Mouse (Mus musculus) monocyte, adult 5-6 weeks (primary cell): ENCODE data around the gene Bricd5. TPM values are rescaled to one million over a fixed set of nuclear protein-coding genes. Genes with fewer than 3 reads are reported as not detected.
A peak's percentile ranks its signal among the peaks of the same experiment; 100 is the strongest.

Experiments
- ATAC-seq: fragments of 153-309, 156-312 bp; replicated peaks from 2 replicates; pipeline ENCODE4 v1.8.0; 2017; ENCODE audit warnings: mild to moderate bottlenecking; ENCODE audit not compliant: low TSS enrichment, insufficient number of reproducible peaks, severe bottlenecking, poor library complexity, low FRiP score
- total RNA-seq: library from RNA; stranded (forward); fragments of 200-1000, 200-491, 200-594 nt; gene quantifications from 3 replicates; pipeline ENCODE4 v1.2.3, GENCODE M21; 2017

Gene Bricd5
- total RNA-seq, 1 experiment from 2014 or later, result 1.3 TPM

GRCm38 (mm10) chr17:24478663-24479380 lies 5.1 kb downstream of the Bricd5 start, which contains the start of gene Mlst8:
Mlst8 (minus strand) TSS chr17:24479078.
- ATAC-seq, result peak; percentile 93

- no peak for ATAC-seq
Observed at GRCm38 (mm10) chr17:24479431-24479830, 5.7 kb downstream of the Bricd5 start.

- ATAC-seq, result no peak
Observed at GRCm38 (mm10) chr17:24480201-24480826, 6.6 kb downstream of the Bricd5 start.

GRCm38 (mm10) chr17:24481027-24481815 lies 7.5 kb downstream of the Bricd5 start:
- ATAC-seq, result no peak

GRCm38 (mm10) chr17:24483495-24483894 lies 9.8 kb downstream of the Bricd5 start:
- no peak for ATAC-seq

GRCm38 (mm10) chr17:24485090-24485860 lies 11.6 kb downstream of the Bricd5 start:
- no peak for ATAC-seq

- no peak for ATAC-seq
Observed at GRCm38 (mm10) chr17:24488186-24488661, 14.5 kb downstream of the Bricd5 start, which contains the start of gene Caskin1. Caskin1 (plus strand) TSS chr17:24488601.

GRCm38 (mm10) chr17:24488662-24489264 lies 15.1 kb downstream of the Bricd5 start:
- ATAC-seq, result no peak

GRCm38 (mm10) chr17:24489265-24490030 lies 15.8 kb downstream of the Bricd5 start:
- no peak for ATAC-seq

GRCm38 (mm10) chr17:24490399-24490798 lies 16.7 kb downstream of the Bricd5 start:
- no peak for ATAC-seq

- no peak for ATAC-seq
Observed at GRCm38 (mm10) chr17:24494627-24495335, 21.1 kb downstream of the Bricd5 start.

GRCm38 (mm10) chr17:24495443-24495842 lies 21.8 kb downstream of the Bricd5 start:
- no peak for ATAC-seq

- ATAC-seq, result no peak
Observed at GRCm38 (mm10) chr17:24496026-24496425, 22.3 kb downstream of the Bricd5 start.

GRCm38 (mm10) chr17:24502208-24502607 lies 28.5 kb downstream of the Bricd5 start:
- no peak for ATAC-seq

- no peak for ATAC-seq
Observed at GRCm38 (mm10) chr17:24504085-24504484, 30.4 kb downstream of the Bricd5 start.

GRCm38 (mm10) chr17:24505286-24505955 lies 31.7 kb downstream of the Bricd5 start:
- no peak for ATAC-seq
